Mouse (Mus musculus) 3T3-L1 (cell line): Measurements from ENCODE around the gene Pdia2.
"Not testable (repeated sequence)": the region's sequence is repeated elsewhere in the genome, so short reads cannot be mapped to it uniquely, and the experiment has no call there.

Experiments used
- DNase-seq: peaks from one replicate; pipeline ENCODE4 v3.0.0-alpha.2; 2015; ENCODE audit warnings: low read depth, low spot score

Gene Pdia2

DNA sequence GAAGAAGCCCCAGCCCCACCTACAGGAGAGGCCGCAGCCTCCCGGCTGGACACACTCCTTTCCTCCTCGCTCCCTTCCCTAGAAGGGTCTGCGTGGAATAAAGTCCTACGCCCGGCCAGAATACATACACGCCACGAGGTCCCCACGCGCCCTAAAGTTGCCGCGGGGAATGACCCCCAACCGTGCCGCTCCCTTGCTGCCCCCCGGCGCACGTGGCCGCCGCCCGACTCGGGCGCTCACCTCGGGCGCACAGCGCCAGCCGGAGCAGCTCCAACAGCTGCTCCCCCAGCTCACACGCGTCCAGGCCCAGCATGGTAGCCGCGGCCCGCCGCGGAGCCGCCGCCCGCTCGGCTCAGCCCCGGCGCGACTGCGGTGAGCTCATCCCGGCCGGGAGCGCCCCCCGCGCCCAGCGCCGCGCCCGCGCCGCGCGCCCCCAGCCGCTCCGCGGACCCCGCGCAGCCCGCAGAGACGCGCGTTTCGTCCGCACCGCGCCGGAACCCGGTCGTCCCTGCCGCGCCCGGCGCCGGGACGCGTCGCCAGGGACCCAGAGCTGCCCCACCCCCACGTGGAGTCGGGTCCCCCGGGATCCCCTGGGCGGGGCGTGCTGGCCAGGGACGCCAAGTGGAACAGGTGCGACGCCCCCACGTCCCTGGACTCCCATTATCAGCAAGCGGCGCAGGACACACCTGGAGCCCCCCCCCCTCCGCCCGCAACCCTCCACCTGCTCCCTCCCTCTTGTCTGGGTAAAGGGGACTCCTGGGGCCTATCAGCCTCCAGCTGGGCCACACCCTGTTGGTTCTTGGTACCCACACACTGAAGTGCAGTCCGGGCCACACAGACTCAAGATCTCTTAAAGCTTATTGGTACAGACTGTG is 2.2 kb upstream of the Pdia2 start:
- DNase-seq: no peak

DNA sequence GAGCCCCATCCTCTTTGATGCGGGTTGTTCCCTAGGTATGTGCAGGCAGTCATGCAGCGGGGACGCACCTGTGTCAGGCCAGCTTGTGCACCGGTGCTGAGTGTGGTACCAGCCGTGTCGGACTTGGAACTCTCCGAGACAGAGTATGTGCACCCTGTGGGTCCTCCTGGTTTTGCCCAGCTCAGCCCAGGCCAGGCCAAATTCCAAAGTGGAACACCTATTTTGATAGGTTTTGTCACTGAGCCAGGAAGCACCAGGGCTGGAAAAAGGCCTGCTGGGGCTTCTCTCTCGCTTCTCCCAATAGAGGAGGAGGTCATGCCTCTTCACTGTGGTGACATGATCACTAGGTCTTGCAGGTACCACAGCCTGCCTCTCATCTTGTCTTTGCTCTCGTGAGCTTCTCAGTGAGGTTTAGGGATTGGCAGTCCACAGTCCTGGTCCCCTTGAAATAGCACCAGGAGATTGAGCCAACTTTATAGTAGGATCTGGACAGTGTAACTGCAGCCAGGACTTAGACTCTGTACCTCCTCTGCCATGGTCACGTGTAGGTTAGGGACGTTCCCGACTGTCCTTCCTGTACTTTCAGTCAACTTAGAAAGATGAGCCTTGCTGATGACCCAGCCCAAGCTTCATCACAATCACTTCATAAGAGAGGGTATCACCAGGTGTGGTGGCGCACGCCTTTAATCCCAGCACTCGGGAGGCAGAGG is 6.3 kb downstream of the Pdia2 start:
- no peak for DNase-seq

DNA sequence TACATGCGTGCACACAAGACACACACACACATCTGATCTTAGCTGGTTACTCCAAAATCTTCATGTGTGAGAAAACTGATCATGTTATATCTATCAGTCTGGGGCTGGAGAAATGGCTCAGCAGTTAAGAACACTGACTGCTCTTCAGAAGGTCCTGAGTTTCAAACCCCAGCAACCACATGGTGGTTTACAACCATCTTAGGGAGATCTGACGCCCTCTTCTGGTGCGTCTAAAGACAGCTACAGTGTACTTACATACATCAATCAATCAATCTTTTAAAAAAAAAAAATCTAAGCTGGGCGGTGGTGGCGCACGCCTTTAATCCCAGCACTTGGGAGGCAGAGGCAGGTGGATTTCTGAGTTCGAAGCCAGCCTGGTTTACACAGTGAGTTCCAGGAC is 7.4 kb downstream of the Pdia2 start:
- DNase-seq: peak; percentile 33

DNA sequence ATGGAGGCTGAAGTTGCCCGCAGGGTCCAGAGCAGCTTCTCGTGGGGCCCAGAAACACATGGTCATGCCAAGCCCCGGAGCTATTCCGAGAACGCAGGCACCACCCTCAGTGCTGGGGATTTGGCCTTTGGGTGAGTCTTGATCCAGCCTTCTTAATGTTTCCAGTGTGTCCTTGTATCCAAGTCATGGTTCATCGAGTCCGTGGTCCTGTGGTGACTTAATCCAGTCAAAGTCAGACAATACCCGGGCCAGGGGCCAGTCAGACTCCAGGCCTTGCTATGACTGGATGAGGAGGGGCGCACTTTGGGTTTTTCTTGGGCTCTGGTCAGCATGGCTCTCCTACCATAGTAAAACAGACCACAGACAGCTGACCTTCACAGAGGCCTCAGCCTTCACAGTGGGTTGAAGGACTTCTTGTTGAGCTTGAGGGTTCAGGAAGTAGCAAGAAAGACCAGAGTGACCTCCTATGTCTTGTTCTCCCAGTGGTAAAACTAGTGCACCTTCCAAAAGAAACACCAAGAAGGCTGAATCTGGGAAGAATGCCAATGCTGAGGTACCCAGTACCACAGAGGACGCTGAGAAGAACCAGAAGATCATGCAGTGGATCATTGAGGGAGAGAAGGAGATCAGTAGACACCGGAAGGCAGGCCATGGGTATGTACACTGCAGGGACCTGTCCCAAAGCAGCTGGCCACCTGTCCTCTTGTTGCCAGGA is 10.6 kb downstream of the Pdia2 start:
- DNase-seq: no peak

DNA sequence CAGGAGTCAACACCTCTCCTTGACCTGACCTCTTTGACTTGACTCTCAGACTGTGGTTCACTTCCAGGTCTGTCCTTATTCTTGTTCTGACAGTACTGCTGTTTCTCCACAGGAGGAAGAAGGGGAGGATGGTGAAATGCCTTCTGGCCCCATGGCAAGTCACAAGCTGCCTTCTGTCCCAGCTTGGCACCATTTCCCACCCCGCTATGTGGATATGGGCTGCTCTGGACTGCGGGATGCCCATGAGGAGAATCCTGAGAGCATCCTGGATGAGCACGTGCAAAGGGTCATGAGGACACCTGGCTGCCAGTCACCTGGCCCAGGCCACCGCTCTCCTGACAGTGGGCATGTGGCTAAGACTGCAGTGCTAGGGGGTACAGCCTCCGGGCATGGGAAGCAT is 11.3 kb downstream of the Pdia2 start:
- DNase-seq: no peak

DNA sequence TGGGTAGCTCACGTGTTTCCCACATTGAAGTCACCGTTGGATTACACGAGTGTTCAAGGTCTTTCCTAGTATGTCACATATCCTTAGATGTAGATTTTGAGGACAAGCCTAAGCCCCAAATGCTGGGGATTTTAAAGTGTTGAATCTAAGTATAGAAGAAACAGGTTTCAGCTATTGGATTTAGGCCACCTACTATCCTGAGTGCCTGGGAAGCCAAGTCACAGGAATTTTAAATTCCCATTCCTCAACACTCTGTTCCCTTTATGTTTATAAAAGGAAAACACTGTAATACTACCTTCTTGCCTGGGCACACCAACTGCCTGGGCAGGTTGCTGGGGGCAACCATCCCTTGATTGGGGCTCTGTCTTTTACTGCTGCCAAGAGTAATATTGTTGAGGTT is 17.7 kb downstream of the Pdia2 start:
- no peak for DNase-seq

DNA sequence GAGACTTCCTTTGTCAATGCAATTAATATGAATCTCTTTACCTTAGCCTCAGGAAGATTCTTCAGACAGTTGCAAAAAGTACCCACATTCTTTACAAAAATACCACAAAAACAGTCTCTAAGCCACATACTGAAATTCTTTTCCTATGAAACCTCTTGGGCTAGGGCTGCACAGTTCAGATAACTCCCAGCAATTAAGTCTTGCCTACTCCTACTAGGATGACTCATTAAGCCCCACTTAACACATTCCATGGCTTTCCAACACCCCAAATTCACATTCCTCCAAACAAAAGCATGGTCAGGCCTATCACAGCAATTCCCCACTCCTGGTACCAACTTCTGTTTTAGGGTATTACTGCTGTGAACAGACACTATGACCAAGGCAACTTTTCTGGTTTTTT is 20.3 kb downstream of the Pdia2 start:
- DNase-seq: peak; percentile 69

DNA sequence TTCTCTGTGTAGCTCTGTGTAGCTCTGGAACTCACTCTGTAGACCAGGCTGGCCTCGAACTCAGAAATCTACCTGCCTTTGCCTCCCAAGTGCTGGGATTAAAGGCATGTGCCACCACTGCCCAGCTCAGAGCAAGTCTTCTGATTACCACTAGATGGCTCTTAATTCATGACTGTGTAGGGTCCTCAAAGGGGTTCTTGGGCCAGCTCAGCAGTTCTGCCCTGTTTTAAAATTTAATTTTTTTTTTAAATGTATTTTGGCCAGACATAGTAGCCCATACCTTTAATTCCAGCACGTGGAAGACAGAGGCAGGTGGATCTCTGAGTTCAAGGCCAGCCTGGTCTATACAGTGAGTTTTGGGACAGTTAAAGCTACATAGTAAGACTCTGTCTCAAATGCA is 23.6 kb downstream of the Pdia2 start:
- DNase-seq: not testable (repeated sequence)

DNA sequence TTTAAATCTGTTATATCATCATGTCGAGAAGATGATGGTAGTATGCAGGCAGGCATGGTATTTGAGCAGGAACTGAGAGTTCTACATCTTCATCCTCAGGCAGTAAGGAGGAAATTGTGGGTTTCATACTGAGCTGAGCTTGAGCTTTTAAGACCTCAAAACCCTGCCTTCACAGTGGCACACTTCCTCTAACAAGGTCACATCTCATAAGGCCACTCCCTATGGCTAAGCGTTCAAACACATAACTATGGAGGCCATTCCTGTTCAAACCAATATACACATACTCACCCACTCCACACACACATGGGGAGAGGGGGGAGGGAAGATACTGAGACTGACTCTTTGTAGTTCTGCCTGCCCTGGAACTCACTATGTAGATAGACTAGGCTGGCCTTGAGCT is 30.8 kb downstream of the Pdia2 start:
- DNase-seq: no peak

DNA sequence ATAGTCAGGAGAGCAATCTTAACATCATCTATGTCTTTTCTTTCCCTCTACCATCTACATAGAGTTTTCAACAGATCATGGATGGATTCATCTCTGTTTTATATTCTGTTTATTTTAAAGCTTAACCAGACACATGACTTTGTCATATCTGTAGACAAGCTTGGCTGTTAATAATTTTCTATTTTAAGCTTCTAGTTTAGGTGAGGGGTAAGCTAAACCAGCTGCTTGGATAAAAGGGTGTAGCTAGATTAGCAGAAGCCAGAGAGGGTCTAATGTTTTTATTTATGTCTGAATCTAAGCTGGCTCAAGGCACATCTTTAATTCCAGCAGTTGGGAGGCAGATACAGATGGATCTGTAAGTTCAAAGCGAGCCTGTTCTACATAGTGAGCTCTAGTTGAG is 36.2 kb downstream of the Pdia2 start:
- DNase-seq: no peak

DNA sequence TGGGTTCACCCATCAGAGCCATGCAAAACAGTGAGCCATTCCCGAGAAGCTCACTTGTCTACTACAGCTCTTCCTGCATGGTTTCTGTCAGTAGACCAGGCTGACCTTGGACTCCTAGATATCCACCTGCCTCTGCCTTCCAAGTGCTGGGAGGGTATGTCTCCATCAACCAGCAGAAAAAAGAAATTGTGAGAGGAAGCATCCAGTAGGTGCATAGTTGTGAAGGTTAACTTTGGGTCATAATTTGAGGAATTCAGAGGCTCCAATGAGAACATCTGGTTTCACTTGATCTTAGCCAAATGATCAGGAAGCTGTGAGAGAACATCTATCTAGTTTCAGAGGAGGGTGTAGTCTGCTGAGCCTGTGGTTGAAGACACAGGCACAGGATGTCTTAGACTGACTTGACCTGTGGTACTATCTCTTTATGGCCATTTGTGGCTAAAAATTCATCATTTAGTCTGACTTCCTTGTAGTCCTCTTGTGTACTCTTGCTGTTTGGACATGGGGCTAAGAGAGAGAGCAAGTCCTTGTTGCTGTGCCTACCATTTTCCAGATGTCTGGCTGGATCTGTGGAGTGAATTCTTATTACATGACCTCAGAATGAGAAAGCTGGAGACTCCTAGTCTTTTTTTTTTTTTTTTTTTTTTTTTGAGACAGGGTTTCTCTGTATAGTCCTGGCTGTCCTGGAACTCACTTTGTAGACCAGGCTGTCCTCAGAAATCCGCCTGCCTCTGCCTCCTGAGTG is 46.8 kb downstream of the Pdia2 start:
- peak; percentile 84 for DNase-seq

DNA sequence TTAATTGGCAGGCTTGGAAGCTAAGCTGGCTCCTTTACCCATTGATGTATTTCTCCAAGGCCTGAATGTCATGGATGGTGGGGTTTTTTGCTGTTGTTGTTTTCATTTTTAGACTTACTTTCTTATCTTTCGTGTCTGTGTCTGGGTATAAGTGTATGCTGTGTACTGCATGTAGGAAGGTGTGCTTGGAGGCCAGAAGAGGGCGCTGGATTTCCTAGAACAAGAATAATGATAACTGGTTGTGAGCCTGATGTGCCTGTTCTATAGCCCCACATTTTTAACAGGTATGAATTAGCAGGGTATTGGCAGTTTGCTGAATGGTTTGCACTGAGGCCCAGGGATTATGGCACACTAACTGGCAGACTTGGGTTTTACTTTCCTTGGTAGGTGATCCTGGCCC is 49.8 kb downstream of the Pdia2 start:
- DNase-seq: no peak
